Mouse (Mus musculus) cerebellum, adult 2 months (tissue): Measurements from ENCODE around the gene Wdfy1. TPM values are rescaled to one million over a fixed set of nuclear protein-coding genes. Genes with fewer than 3 reads are reported as not detected.
A peak's percentile ranks its signal among the peaks of the same experiment; 100 is the strongest.

Source experiments
- DNase-seq, 2 experiments: peaks; one replicate each; pipeline ENCODE4 v3.0.0; 2021
- H3K27ac ChIP-seq: fragments of 200-500 bp; 2 replicates; pipeline ENCODE4 v1.5.1; 2012; ENCODE audit warnings: low read length, control low read depth, inconsistent platforms; ENCODE audit not compliant: insufficient read depth
- H3K27me3 ChIP-seq: fragments of 200-500 bp; 2 replicates; pipeline ENCODE4 v1.6.1; 2012; ENCODE audit warnings: inconsistent platforms, mild to moderate bottlenecking, low read length, moderate library complexity; ENCODE audit not compliant: control insufficient read depth, insufficient read depth
- H3K4me1 ChIP-seq: fragments of 200-500 bp; 2 replicates; pipeline ENCODE4 v1.6.1; 2011; ENCODE audit warnings: low read length; ENCODE audit not compliant: control insufficient read depth, insufficient read depth
- H3K4me3 ChIP-seq: fragments of 200-500 bp; replicated peaks from 2 replicates; pipeline ENCODE3; 2011; ENCODE audit warnings: mild to moderate bottlenecking, low read depth, low read length, control low read depth; ENCODE audit not compliant: insufficient read depth
- CTCF ChIP-seq: fragments of 200-500 bp; IDR thresholded peaks from 2 replicates; pipeline ENCODE4 v1.5.1; 2011; ENCODE audit warnings: low read depth, mild to moderate bottlenecking, control low read depth, low read length, moderate library complexity, borderline replicate concordance; ENCODE audit not compliant: insufficient read depth
- POLR2A ChIP-seq: fragments of 200-500 bp; IDR thresholded peaks from 2 replicates; pipeline ENCODE4 v1.6.1; 2011; ENCODE audit warnings: low read length, control low read depth, borderline replicate concordance; ENCODE audit not compliant: insufficient read depth
- WGBS: fragments of 180-500 bp; shearing (Covaris S2); methylation state at CpG from one replicate; pipeline ENCODE4 v1.1.7; 2018; 5-methylcytosine and 5-hydroxymethylcytosine counted together
- polyA plus RNA-seq: library from polyadenylated mRNA; depleted of rRNA; stranded (reverse); fragments of >200 nt; gene quantifications from 2 replicates; pipeline ENCODE4 v1.2.3, GENCODE M21; 2012

Gene Wdfy1
- polyA plus RNA-seq, 1 experiment = 29.9 TPM

GRCm38 (mm10) chr1:79713081-79713480, 62.9 kb downstream of the Wdfy1 start:
- TF ChIP-seq POLR2A (no peak), CTCF (no peak)
- H3K4me1 ChIP-seq = no peaks in the 10 kb centered on the region; the same call in 1 of the 2 replicates
- no peak overlapping the region for H3K4me3 ChIP-seq
- no peaks in the 10 kb centered on the region for H3K27me3 ChIP-seq
- H3K27ac ChIP-seq = no peak overlapping the region
- WGBS = 49% methylated on average over 5 of the region's 5 CpGs
- DNase-seq = peak in 1 of 2 experiments; percentile 6

DNA sequence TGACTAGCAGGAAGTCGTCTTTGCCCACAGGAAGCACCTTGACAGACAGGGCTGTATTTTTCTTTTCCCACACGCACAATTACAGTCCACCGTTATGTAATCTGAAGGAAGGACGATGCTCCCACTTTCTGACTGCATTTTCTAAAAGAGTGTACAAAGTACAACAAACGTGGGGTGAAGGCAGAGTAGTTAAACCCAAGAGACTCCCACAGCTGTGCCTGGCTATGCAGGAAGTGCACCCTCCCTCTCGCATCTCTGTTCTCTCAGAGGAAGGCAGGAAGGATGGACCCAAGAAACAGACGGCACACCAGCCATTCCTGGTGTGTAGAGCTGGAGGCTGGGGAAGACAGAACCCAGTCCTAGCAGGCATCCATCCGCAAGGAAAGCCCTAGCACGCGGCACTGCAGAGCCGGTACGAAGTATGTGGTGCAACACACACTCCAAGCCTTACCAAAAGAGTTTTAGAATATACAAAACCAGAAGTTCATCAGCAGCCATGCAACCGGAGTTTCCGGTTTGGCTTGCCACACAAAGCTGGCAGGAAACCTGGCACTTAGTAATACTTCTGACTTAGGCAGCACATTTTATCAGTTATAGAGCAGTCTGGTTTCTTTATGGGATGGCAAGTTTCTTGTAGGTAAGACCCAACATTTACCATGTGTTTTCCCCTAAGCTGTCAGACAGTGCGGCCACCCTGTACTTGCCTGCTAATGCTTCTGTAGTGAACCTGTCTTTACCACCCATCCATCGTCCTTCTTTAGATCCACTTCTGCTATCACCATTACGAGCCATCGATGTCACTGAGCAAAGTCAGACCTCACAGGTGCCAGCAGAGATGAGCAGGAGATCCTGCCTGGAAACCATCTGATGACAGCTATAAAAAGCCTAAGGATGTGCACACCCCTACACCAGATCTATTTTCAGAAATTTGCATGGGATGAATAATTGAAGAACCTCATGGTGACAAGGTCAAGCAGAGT, 64.5 kb downstream of the Wdfy1 start:
- H3K27me3 ChIP-seq = no peaks in the 10 kb centered on the region
- TF ChIP-seq POLR2A (no peak), CTCF (no peak)
- H3K4me1 ChIP-seq = no peaks in the 10 kb centered on the region; the same call in 1 of the 2 replicates
- no peak for DNase-seq
- no peak overlapping the region for H3K4me3 ChIP-seq
- no peak overlapping the region for H3K27ac ChIP-seq
- WGBS = 68% methylated on average over 18 of the region's 18 CpGs

DNA sequence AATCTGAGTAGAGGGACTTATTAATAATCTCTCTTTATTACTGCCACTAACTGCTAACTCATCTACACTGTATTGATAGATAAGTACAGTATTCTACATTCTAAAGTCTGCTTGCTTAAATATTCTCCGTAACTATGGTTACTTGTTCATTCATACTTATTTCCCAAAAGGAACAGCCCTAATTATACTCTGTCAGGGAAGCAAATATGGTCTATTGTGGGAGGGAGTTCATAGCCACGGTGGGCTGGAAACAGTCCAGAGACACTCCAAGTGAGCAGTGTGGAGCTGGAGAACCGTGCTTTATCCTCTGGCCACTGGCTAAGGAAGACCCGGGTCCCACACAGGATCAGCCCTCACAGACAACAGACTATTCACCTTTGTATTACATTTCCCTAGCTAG, 65.3 kb downstream of the Wdfy1 start:
- no peak for DNase-seq
- WGBS = 29% methylated on average over 4 of the region's 4 CpGs
- no peak overlapping the region for H3K27ac ChIP-seq

GRCm38 (mm10) chr1:79710216-79710615, 65.7 kb downstream of the Wdfy1 start:
- Histone ChIP-seq H3K27ac (no peak overlapping the region), H3K4me1 (no peaks in the 10 kb centered on the region; the same call in 1 of the 2 replicates), H3K4me3 (no peak overlapping the region), H3K27me3 (no peaks in the 10 kb centered on the region)
- TF ChIP-seq CTCF (no peak), POLR2A (no peak)
- 78% methylated on average over 8 of the region's 8 CpGs for WGBS
- no peak for DNase-seq

More for the DNA sequence above, 65.3 kb downstream of the Wdfy1 start:
- Histone ChIP-seq H3K4me1 (no peaks in the 10 kb centered on the region; the same call in 1 of the 2 replicates), H3K4me3 (no peak overlapping the region), H3K27me3 (no peaks in the 10 kb centered on the region)
- TF ChIP-seq POLR2A = no peak
- no peak for TF ChIP-seq CTCF

- Histone ChIP-seq H3K27me3 (no peaks in the 10 kb centered on the region), H3K4me3 (no peak overlapping the region), H3K27ac (no peak overlapping the region), H3K4me1 (no peaks in the 10 kb centered on the region; the same call in 1 of the 2 replicates)
- WGBS = 89% methylated on average over 9 of the region's 9 CpGs
- no peak for DNase-seq
- TF ChIP-seq CTCF (no peak), POLR2A (no peak)
Observed at GRCm38 (mm10) chr1:79707383-79707782, 68.6 kb downstream of the Wdfy1 start.

DNA sequence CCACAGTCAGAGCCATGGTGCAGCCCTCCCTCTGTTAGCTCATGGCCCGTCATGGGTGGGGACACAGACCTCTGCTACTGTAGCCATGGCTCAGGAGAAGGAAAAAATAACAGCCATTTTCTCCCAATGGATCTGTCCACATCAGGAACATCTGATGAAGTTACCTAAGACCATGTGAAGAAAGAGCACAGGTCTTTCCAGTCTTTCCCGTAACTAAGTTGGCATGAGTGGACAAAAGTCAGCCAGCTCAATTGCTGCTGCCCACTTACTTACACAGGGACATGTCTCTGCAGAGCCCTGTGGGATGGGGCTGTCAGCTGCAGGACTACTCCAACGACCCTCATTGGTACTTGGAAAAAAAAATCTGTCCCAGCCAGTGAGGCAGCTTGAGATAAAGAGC, 69.2 kb downstream of the Wdfy1 start:
- WGBS = 53% methylated on average over 3 of the region's 3 CpGs
- Histone ChIP-seq H3K27me3 (no peaks in the 10 kb centered on the region), H3K4me3 (no peak overlapping the region), H3K27ac (no peak overlapping the region), H3K4me1 (no peaks in the 10 kb centered on the region; the same call in 1 of the 2 replicates)
- DNase-seq = no peak
- no peak for TF ChIP-seq CTCF
- no peak for TF ChIP-seq POLR2A

- TF ChIP-seq POLR2A = no peak
- TF ChIP-seq CTCF = no peak
- WGBS = 91% methylated on average over 2 of the region's 2 CpGs
- Histone ChIP-seq H3K4me1 (no peaks in the 10 kb centered on the region), H3K27ac (no peak overlapping the region), H3K4me3 (no peak overlapping the region), H3K27me3 (no peaks in the 10 kb centered on the region)
- DNase-seq = no peak
Observed at GRCm38 (mm10) chr1:79704672-79705071, 71.3 kb downstream of the Wdfy1 start.

DNA sequence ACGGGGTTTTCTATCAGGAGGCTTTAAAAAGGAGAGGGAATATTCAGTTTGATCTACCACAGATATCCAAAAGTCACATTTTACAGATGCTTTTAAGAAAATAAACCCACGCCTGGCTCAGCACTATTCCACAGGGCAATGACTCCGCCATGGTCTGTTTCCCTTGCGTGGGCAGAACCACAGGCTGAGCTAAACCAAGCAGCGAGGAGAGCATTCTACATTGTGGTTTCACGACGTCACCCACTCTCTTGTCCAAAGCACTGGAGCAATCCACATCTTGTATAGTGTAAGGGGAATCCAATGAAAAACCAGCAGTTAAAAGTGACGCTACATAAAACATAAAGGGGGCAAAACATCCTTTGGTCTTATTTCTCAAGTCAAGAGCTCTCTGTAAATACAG, 72.4 kb downstream of the Wdfy1 start:
- no peak overlapping the region for H3K27ac ChIP-seq
- no peak for DNase-seq
- WGBS = 93% methylated on average over 8 of the region's 8 CpGs
- TF ChIP-seq CTCF (no peak), POLR2A (no peak)
- no peak overlapping the region for H3K4me3 ChIP-seq
- no peaks in the 10 kb centered on the region for H3K4me1 ChIP-seq
- no peaks in the 10 kb centered on the region for H3K27me3 ChIP-seq
